Mouse (Mus musculus) midbrain, embryonic 11.5 days (tissue): ENCODE results near the gene Olfr50. TPM values are rescaled to one million over a fixed set of nuclear protein-coding genes. Genes with fewer than 3 reads are reported as not detected.

Experiments used
- ATAC-seq: fragments of 200-750 bp; cut with Nextera tagmentation; 2 replicates; pipeline ENCODE4 v1.8.0; 2017; ENCODE audit warnings: moderate TSS enrichment, moderate library complexity; ENCODE audit not compliant: low FRiP score
- DNase-seq: peaks from one replicate; pipeline ENCODE4 v3.0.0; 2015; ENCODE audit warnings: low spot score; ENCODE audit errors: missing footprints
- H3K27ac ChIP-seq: fragments of 300-500 bp; sonication (generic); 2 replicates; pipeline ENCODE4 v1.5.1; 2014; ENCODE audit warnings: low read depth, low read length
- H3K27me3 ChIP-seq: fragments of 300-500 bp; sonication (generic); 2 replicates; pipeline ENCODE4 v1.6.1; 2014; ENCODE audit warnings: mild to moderate bottlenecking, low read length, moderate library complexity, mixed read lengths; ENCODE audit not compliant: control insufficient read depth, insufficient read depth
- H3K36me3 ChIP-seq: fragments of 300-500 bp; sonication (generic); 2 replicates; pipeline ENCODE4 v1.6.1; 2014; ENCODE audit warnings: mild to moderate bottlenecking, low read length, moderate library complexity, mixed read lengths; ENCODE audit not compliant: control insufficient read depth, insufficient read depth
- H3K4me1 ChIP-seq: fragments of 300-500 bp; sonication (generic); 2 replicates; pipeline ENCODE4 v1.6.1; 2014; ENCODE audit warnings: low read length; ENCODE audit not compliant: control insufficient read depth, insufficient read depth
- H3K4me2 ChIP-seq: fragments of 300-500 bp; sonication (generic); 2 replicates; pipeline ENCODE4 v1.6.1; 2014; ENCODE audit warnings: mild to moderate bottlenecking, moderate library complexity
- H3K4me3 ChIP-seq: fragments of 300-500 bp; sonication (generic); 2 replicates; pipeline ENCODE4 v1.5.1; 2014; ENCODE audit warnings: low read depth, low read length
- H3K9ac ChIP-seq: fragments of 300-500 bp; sonication (generic); 2 replicates; pipeline ENCODE4 v1.6.1; 2014; ENCODE audit warnings: low read length
- H3K9me3 ChIP-seq: fragments of 300-500 bp; sonication (generic); 2 replicates; pipeline ENCODE4 v1.6.1; 2016; ENCODE audit warnings: low read length; ENCODE audit not compliant: control insufficient read depth
- WGBS: fragments of 180-500 bp; shearing (Covaris S2); extraction: QIAGEN DNeasy Blood & Tissue Kit; methylation state at CpG from one replicate; pipeline ENCODE4 v1.1.7; 2014; 5-methylcytosine and 5-hydroxymethylcytosine counted together
- polyA plus RNA-seq: library from polyadenylated mRNA; unstranded; fragments of >200 nt; fragmentation: Nextera tagmentation; extraction: Ambion mirVana; gene quantifications from 2 replicates; pipeline ENCODE4 v1.2.1, GENCODE M21; 2014

Gene Olfr50
- not detected in 2 replicates for polyA plus RNA-seq

- no peak for ATAC-seq
- Histone ChIP-seq H3K4me2 (no peak within 1 kb of the TSS), H3K36me3 (no peaks in the 10 kb centered on the region), H3K4me1 (no peaks in the 10 kb centered on the region), H3K27ac (no peak within 1 kb of the TSS), H3K27me3 (no peaks in the 10 kb centered on the region), H3K9me3 (peaks cover 12% of the 10 kb centered on the region; the same call in 1 of the 2 replicates), H3K9ac (no peak within 1 kb of the TSS), H3K4me3 (no peak within 1 kb of the TSS)
- DNase-seq: no peak
- 89% methylated on average over 2 of the region's 2 CpGs for WGBS
These were observed at the start of gene Olfr50 for GRCm38 (mm10) chr2:36790238-36790637. TSS of gene Olfr50 (plus strand) at chr2:36790538.

GRCm38 (mm10) chr2:36783976-36784375 lies 6.4 kb upstream of the Olfr50 start, which contains the start of gene Olfr348:
TSS of gene Olfr348 (plus strand) at chr2:36784276.
- 73% methylated on average over 2 of the region's 2 CpGs for WGBS
- ATAC-seq: no peak
- H3K36me3 ChIP-seq: no peaks in the 10 kb centered on the region
- H3K9ac ChIP-seq: no peak within 1 kb of the TSS
- H3K4me1 ChIP-seq: no peaks in the 10 kb centered on the region
- no peak within 1 kb of the TSS for H3K4me2 ChIP-seq
- H3K4me3 ChIP-seq: no peak within 1 kb of the TSS
- no peak within 1 kb of the TSS for H3K27ac ChIP-seq
- H3K27me3 ChIP-seq: no peaks in the 10 kb centered on the region
- DNase-seq: no peak
- H3K9me3 ChIP-seq: peaks cover 5% of the 10 kb centered on the region; the same call in 1 of the 2 replicates

GRCm38 (mm10) chr2:36816932-36817331 lies 26.6 kb downstream of the Olfr50 start, which contains the start of gene Olfr3:
TSS of gene Olfr3 (minus strand) at chr2:36817032.
- peaks cover 4% of the 10 kb centered on the region; the same call in 1 of the 2 replicates for H3K9me3 ChIP-seq
- DNase-seq (no peak), ATAC-seq (no peak)
- no peak within 1 kb of the TSS for H3K4me3 ChIP-seq
- no peak within 1 kb of the TSS for H3K27ac ChIP-seq
- no peak within 1 kb of the TSS for H3K9ac ChIP-seq
- no peaks in the 10 kb centered on the region for H3K36me3 ChIP-seq
- H3K27me3 ChIP-seq: no peaks in the 10 kb centered on the region
- no peaks in the 10 kb centered on the region for H3K4me1 ChIP-seq
- H3K4me2 ChIP-seq: no peak within 1 kb of the TSS
- 73% methylated on average over 1 of the region's 1 CpGs for WGBS

- WGBS: 92% methylated on average over 1 of the region's 1 CpGs
- H3K4me3 ChIP-seq: no peak within 1 kb of the TSS
- no peak for ATAC-seq
- no peak within 1 kb of the TSS for H3K27ac ChIP-seq
- no peak within 1 kb of the TSS for H3K4me2 ChIP-seq
- H3K9ac ChIP-seq: no peak within 1 kb of the TSS
- no peaks in the 10 kb centered on the region for H3K36me3 ChIP-seq
- H3K4me1 ChIP-seq: no peaks in the 10 kb centered on the region
- peaks cover 10% of the 10 kb centered on the region for H3K9me3 ChIP-seq
- DNase-seq: no peak
- H3K27me3 ChIP-seq: no peaks in the 10 kb centered on the region
These were observed 55.7 kb downstream of the Olfr50 start, which contains the start of gene Olfr350 for GRCm38 (mm10) chr2:36846010-36846409. TSS of gene Olfr350 (plus strand) at chr2:36846310.

Other genes with a start within 250 kb of the Olfr50 start
- gene Olfr344, start 223.9 kb upstream of the Olfr50 start, polyA plus RNA-seq: not detected in 2 replicates
- not detected in 2 replicates for gene Olfr345, start 150.5 kb upstream of the Olfr50 start, polyA plus RNA-seq
- not detected in 2 replicates for gene Olfr346, start 104.8 kb upstream of the Olfr50 start, polyA plus RNA-seq
- not detected in 2 replicates for gene Olfr347, start 58.6 kb upstream of the Olfr50 start, polyA plus RNA-seq
- gene Olfr348, start 6.3 kb upstream of the Olfr50 start, polyA plus RNA-seq: not detected in 2 replicates
- gene Olfr3, start 26.5 kb downstream of the Olfr50 start, polyA plus RNA-seq: not detected in 2 replicates
- not detected in 2 replicates for gene Olfr350, start 55.8 kb downstream of the Olfr50 start, polyA plus RNA-seq
- not detected in 2 replicates for gene Olfr351, start 72.1 kb downstream of the Olfr50 start, polyA plus RNA-seq
- gene Olfr352, start 77.9 kb downstream of the Olfr50 start, polyA plus RNA-seq: not detected in 2 replicates
- not detected in 2 replicates for gene Olfr353, start 102.4 kb downstream of the Olfr50 start, polyA plus RNA-seq
- gene Olfr354, start 115.1 kb downstream of the Olfr50 start, polyA plus RNA-seq: not detected in 2 replicates
- gene Olfr355, start 138.4 kb downstream of the Olfr50 start, polyA plus RNA-seq: not detected in 2 replicates
- not detected in 2 replicates for gene Olfr356, start 146.6 kb downstream of the Olfr50 start, polyA plus RNA-seq
- gene Olfr357, start 203.3 kb downstream of the Olfr50 start, polyA plus RNA-seq: not detected in 2 replicates
- not detected in 2 replicates for gene Olfr358, start 218.8 kb downstream of the Olfr50 start, polyA plus RNA-seq